Mouse (Mus musculus): ENCODE results near the gene Notch2. TPM values are rescaled to one million over a fixed set of nuclear protein-coding genes. Genes with fewer than 3 reads are reported as not detected.

Gene Notch2
- total RNA-seq, 2 experiments from 2014 or later: 28.6 to 32.5 TPM

DNA sequence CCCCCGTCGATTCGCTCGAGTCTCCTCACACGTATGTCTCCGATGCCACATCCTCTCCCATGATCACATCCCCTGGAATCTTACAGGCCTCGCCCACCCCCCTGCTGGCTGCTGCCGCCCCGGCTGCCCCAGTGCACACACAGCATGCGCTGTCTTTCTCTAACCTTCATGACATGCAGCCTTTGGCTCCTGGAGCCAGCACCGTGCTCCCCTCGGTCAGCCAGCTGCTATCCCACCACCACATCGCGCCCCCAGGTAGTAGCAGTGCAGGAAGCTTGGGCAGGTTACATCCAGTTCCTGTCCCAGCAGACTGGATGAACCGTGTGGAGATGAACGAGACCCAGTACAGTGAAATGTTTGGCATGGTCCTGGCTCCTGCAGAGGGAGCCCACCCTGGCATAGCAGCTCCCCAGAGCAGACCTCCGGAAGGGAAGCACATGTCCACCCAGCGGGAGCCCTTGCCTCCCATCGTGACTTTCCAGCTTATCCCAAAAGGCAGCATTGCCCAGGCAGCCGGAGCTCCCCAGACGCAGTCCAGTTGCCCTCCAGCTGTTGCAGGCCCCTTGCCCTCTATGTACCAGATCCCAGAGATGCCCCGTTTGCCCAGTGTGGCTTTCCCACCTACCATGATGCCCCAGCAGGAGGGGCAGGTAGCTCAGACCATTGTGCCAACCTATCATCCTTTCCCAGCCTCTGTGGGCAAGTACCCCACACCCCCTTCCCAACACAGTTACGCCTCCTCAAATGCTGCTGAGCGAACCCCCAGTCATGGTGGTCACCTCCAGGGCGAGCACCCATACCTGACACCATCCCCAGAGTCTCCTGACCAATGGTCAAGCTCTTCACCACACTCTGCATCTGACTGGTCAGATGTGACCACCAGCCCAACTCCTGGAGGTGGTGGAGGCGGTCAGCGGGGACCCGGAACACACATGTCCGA, 133.4 kb downstream of the Notch2 start:
- DNase-seq (ENCODE audit: low spot score in 2 of 2): no peak

- DNase-seq (ENCODE audit: low spot score in 2 of 2): no peak
These were observed 134.4 kb downstream of the Notch2 start for GRCm38 (mm10) chr3:98147706-98148105.

- DNase-seq (ENCODE audit: low spot score in 2 of 2): no peak
These were observed 136.6 kb downstream of the Notch2 start for GRCm38 (mm10) chr3:98149881-98150280.

DNA sequence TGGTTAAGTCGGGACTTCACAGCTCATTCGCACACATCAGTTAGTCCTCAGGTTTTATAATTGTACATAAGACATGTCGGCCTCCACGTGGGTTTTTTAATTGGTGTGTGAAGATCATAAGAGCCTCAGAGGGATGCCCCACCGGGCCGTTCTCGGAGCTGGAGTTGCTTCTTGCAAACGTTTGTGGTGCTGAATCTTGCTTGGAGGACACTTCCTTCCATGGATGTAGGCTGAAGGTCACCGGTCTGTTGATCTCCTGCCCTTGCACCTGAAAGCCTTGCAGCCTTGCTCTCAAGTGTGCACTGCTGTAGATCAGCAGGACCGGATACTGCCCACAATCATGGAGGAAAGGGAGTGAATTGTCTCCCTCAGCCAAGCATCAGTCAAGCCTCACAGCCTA, 137.7 kb downstream of the Notch2 start:
- DNase-seq (ENCODE audit: low spot score in 2 of 2): peak in 1 of 2 experiments; percentile 6

DNA sequence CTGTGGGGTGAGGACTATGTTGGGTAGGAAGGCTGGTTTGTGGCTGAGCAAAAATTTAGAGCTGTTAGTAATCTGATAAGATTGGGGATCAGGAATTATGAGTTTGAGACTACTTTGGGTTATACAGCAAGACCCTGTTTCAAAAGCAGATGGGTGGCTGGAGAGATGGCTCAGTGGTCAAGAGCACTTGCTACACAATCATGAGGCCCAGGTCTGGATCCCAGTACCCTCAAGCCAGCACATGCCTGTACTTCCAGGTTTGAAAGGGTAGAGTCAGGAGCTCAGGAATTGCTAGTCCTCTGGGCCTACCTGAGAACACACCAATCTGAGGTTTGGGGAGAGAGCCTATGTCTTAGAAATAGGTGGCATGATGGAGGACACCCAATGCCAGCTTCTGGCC, 140.1 kb downstream of the Notch2 start:
- no peak for DNase-seq (ENCODE audit: low spot score in 2 of 2)

GRCm38 (mm10) chr3:98156158-98156557, 142.8 kb downstream of the Notch2 start:
- no peak for DNase-seq (ENCODE audit: low spot score in 2 of 2)

DNA sequence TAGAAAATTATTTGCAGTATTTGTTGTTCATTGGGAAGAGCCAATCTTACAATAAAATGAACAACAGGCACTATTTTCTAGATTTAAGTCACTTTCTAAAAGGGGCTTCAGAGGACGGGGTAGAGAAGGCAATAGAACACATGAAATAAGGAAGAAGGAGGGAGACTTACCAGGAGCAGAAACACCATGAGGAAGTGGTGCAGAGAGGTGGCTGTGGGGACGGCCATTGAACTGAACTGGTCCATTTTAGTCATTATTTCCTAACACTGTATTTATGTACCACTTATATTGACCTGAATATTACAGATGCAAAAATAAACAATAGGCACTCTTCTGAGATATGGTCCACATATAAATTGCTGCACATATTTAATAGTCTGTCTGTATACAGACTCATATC, 143.7 kb downstream of the Notch2 start:
- DNase-seq (ENCODE audit: low spot score in 2 of 2): no peak

GRCm38 (mm10) chr3:98157585-98157984, 144.3 kb downstream of the Notch2 start:
- no peak for DNase-seq (ENCODE audit: low spot score in 2 of 2)

- no peak for DNase-seq (ENCODE audit: low spot score in 2 of 2)
These were observed 145.3 kb downstream of the Notch2 start for GRCm38 (mm10) chr3:98158646-98159045.

- DNase-seq (ENCODE audit: low spot score in 2 of 2): no peak
These were observed 146.0 kb downstream of the Notch2 start for GRCm38 (mm10) chr3:98159289-98159688.

DNA sequence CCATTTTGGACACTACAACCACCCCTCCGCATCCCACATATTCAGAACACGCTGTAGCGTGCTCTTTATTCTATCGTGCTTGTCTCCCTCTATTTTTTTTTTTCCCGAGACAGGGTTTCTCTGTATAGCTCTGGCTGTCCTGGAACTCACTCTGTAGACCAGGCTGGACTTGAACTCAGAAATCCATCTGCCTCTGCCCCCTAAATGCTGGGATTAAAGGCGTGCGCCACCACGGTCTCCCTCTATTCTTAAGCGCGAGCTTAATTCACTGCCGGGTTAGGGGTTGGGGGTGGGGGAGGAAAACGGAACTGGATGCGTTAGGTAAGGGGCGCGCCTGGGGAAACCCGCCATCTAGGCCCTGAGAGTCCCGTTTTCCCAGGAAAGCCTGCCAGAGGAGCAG, 147.0 kb downstream of the Notch2 start, which contains the start of gene Adam30:
Gene Adam30 (plus strand): TSS at position 301 of the 400 bp plus-strand sequence.
- no peak for DNase-seq (ENCODE audit: low spot score in 2 of 2)

GRCm38 (mm10) chr3:98178340-98178739, 165.0 kb downstream of the Notch2 start:
- DNase-seq (ENCODE audit: low spot score in 2 of 2): peak; percentile 53 to 70

DNA sequence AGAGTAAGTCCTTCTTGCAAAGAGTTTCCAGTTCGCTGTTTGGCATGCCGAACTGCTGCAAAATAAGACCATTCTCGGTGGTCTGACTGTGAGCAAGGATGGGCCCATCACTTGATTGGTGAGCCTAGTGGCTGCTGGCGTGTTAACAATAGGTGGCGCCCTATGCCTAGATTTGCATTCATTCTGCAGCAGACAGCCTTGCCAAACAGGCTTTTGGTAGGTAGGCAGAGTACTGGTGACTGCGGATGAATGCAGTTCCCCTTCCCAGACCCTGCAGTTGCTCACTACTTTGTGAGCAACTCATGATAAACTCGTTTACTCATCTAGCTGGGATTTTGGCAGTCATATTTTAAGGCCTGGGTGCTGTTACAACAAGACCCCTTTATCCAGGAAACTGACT, 167.5 kb downstream of the Notch2 start:
- peak; percentile 49 to 72 for DNase-seq (ENCODE audit: low spot score in 2 of 2)

DNA sequence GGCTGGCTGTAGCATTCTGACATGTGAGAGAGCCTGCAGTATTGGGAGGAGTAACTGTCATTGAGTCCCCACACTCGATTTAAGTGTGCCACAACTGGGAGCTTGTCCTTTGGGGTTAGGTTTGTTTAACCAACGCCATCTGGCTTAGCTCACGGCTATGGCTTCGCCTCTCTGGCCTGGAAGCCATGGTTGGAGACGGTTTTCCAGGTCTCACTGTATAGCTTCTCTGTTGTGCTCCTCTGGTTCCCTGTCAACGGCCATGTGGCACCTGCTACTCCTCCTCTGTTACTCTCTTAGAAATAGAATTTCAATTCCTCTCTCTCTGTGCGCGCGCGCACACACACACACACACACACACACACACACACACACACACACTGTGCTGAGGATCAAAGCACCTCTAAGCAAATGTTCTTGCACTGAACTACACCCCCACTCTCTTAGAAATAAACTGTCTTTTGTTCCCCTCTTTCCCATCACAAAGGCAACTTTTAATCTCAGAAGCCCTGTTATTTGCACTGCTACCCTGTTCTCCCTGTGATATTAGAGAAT, 171.9 kb downstream of the Notch2 start:
- DNase-seq (ENCODE audit: low spot score in 2 of 2): no peak

DNA sequence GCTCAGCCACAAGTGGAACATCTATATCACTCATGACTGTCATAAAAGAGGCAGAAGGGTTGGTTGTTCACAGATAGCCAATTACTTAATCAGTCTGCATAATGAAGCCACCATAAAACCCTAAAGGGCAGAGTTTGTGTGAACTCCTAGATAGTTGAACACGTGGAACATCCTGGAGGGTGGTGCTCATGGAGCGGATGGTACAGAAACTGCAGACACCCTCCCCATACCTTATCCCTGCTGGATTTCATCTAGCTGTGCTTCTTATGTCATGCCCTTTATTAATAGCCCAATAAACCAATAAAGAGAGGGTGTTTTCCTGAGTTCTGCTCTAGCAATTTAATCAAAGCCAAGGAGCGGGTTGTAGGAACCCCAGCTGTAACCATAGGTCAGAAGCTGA, 174.4 kb downstream of the Notch2 start:
- DNase-seq (ENCODE audit: low spot score in 2 of 2): no peak

DNA sequence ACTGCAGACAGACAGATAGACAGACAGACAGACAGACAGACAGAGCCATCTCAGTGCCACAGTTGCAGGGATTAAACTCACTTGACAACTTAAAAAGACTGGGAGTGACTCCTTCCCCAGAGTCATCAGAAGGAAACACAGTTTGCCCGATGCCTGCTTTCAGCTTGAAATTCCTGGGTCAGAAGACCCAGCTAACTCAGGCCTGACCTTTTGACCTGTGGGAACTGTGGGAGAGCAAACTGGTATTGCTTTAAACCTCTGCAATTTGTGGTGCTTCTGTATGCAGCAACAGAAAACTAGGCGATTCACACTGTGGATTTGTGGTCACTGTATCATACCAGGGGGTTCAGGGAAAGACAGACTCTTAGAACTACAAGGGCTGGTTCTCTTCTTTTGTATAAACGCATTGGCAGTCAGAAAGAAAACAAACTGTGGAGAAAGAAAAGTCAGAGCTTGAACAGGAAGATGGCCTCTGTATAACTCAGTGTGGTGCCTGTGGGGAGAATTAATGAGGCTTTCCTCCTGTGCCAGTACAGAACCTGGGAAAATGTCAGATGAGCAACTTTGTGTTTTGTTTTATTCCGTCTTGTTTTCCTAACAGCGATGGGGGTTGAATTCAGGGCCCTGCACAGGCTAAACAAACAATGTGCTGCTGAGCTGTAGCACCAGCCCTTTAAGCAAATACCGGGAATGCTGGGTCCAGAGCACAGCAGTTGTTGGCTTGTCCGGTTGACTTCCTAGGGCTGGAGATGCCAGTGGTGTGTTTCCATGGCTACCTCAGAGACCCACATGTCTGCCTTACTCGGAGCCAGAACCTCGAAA, 184.6 kb downstream of the Notch2 start:
- DNase-seq (ENCODE audit: low spot score in 2 of 2): no peak

DNA sequence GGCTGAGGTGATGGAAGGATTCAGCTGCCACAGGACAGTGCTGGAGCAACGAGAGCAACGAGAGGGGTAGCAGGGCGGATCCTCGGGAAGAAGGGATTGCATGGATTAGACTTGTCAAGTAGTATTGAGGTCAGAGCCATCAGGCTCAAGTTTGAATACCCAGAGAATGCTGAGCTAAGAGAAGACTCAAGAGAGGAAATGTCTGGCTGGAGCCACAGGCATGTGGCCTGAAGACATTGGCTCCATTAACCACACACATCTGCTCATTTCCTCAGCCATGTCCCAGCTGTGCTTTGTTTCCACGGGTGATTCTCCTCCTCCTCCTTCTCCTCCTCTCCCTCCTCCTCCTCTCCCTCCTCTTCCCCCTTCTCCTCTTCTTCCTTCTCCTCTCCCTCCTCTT, 186.4 kb downstream of the Notch2 start:
- no peak for DNase-seq (ENCODE audit: low spot score in 2 of 2)

Other genes with a start within 250 kb of the Notch2 start
- gene Pde4dip, start 124.8 kb upstream of the Notch2 start, total RNA-seq (2021): 100 to 1,000 TPM; 221 to 232 TPM
- 10 to 100 TPM; 60.9 to 66.3 TPM for gene Sec22b, start 112.3 kb upstream of the Notch2 start, total RNA-seq (2021)
- gene Adam30, start 147.1 kb downstream of the Notch2 start, total RNA-seq (2021): not detected
- not detected for gene Reg4, start 208.6 kb downstream of the Notch2 start, total RNA-seq (2021)